Mouse (Mus musculus): ENCODE results near the gene 1810049J17Rik. TPM values are rescaled to one million over a fixed set of nuclear protein-coding genes. Genes with fewer than 3 reads are reported as not detected.

Gene 1810049J17Rik
- polyA plus RNA-seq, 1 experiment from 2014 or later: 2.0 TPM

- no peak for TF ChIP-seq CTCF (IDR thresholded peaks at IDR 0.05)
- no peak for DNase-seq (ENCODE audit: low read depth, low spot score)
- no peak for ATAC-seq
- in situ Hi-C loops (cut with MboI; ENCODE audit: low pct_unique_long_range_greater_than_20kb): loop anchor here (10.0 kb wide), 1 partner anchor 136 kb away; no protein-coding TSS in a partner anchor
- ChIA-PET POLR2A (no interaction called here), CTCF (interaction anchor here (1.1 kb wide), 1 partner anchor 133 kb away, joined by 3 read pairs; no protein-coding TSS in a partner anchor)
- H3K27me3 ChIP-seq: no peaks in the 10 kb centered on the region
These were observed 8.7 kb upstream of the 1810049J17Rik start for GRCm38 (mm10) chr15:12330389-12330788.

DNA sequence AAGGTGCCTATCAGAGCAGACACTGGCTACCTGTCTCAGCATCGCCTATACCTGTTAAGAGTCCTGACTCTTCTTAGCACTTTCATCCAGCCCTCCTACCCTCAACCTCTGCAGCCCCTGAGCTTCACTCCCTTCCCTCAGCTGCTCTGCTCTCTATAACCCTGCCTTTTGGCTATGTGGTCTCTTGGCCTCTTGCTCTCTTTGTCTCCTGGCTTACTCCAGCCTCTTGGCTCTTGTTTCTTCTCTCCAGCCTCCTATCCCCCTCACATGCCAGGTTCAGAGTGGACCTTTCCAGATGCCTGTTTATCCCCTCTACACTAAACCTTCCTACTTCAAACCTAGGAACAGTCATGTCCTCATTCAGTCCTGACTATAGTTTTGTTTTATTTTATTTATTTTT, 2.6 kb upstream of the 1810049J17Rik start:
- POLR2A ChIA-PET: no interaction called here

DNA sequence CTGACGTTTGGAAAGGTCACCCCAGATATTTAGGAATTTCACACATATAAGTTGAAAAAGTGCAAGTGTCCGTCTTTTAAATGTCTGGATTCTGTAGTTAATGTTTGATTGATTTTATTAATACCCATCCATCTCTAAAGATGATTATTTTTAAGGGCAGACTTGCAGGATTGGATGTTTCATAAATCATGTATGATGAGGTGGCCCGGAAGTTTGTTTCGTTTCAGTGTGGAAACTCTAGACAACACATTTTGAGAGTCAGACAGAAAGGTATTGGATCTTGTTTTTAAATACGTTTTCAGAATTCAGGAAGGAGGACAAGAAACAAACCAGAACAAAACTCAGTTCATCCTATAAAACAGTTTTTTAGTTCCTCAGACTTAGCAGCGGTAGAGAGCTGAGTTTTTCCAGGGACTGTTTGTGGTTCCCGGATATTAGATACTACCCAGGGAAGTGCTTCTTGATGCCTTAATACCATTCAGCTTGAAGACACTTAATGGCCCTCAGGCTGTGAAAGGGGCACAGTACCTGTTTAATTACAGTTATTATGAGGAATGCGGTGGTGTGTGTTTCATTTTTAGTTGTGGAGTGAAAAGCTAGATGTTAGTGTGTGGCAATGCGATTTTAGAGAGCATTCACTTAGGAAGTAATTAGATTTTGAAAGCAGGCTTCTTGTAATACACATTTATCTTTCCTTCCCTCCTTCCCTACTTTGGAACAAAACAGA, 1.1 kb upstream of the 1810049J17Rik start:
- no peak for TF ChIP-seq CTCF (IDR thresholded peaks at IDR 0.05)
- DNase-seq (ENCODE audit: low read depth, low spot score): no peak
- H3K27me3 ChIP-seq: no peaks in the 10 kb centered on the region
- no peak for ATAC-seq
- in situ Hi-C loops (cut with MboI; ENCODE audit: low pct_unique_long_range_greater_than_20kb): no loop called here
- ChIA-PET CTCF (interaction anchor here (0.9 to 1.5 kb wide), 2 partner anchors 12 to 38 kb away, joined by 3 read pairs; no protein-coding TSS in a partner anchor), POLR2A (no interaction called here)

More for the DNA sequence above, 2.6 kb upstream of the 1810049J17Rik start:
- no peak for TF ChIP-seq CTCF (IDR thresholded peaks at IDR 0.05)
- CTCF ChIA-PET: interaction anchor here (1.2 kb wide), 2 partner anchors 9 to 18 kb away, joined by 3 to 4 read pairs; no protein-coding TSS in a partner anchor
- in situ Hi-C loops (cut with MboI; ENCODE audit: low pct_unique_long_range_greater_than_20kb): no loop called here
- H3K27me3 ChIP-seq: no peaks in the 10 kb centered on the region
- ATAC-seq: no peak
- no peak for DNase-seq (ENCODE audit: low read depth, low spot score)

DNA sequence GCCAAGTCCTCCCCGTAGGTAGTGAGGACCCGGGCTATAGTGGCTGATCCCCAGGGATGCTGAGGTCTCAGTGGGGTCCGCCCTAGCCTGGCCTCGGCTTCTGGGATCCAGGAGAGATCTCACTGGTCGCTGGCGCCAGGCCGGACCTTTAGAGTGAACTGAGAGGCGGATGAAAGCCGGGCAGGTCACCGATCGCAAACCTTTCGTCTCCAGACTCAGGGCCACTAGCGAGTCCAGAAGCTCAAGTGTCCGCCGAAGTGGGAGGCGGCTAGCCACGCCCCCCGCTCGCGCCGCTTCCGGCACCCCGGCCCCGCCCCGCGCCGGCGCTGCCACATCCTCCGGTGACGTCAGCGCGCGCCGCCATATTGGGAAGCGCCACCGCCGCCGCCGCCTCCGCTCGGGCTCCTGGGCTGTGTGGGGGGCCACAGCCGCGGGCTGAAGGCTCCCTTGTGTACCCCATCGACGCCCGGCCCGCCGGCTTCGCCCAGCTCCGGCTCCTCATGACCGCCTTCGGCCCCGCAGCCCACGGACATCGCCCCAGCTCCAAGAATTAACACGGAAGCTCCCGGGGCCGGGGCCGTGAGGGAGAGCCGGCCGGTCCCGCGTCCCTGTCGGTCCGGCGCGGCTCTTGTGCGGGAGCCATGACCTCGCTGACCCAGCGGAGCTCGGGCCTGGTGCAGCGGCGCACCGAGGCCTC, 460 bp downstream of the 1810049J17Rik start, which contains the start of gene Golph3:
Gene Golph3 (plus strand): TSS at position 360 of the 697 bp plus-strand sequence.
- TF ChIP-seq CTCF (IDR thresholded peaks at IDR 0.05): no peak
- in situ Hi-C loops (cut with MboI; ENCODE audit: low pct_unique_long_range_greater_than_20kb): no loop called here
- CTCF ChIA-PET: interaction anchor here (1.3 kb wide), 1 partner anchor 50 kb away, joined by 3 read pairs; no protein-coding TSS in a partner anchor
- H3K27me3 ChIP-seq: no peaks in the 10 kb centered on the region
- no peak for DNase-seq (ENCODE audit: low read depth, low spot score)
- POLR2A ChIA-PET: interaction anchor here (0.8 to 1.2 kb wide), 3 partner anchors 15 to 144 kb away, joined by 3 read pairs; no protein-coding TSS in a partner anchor
- peak; percentile 95 for ATAC-seq

- in situ Hi-C loops (cut with MboI; ENCODE audit: low pct_unique_long_range_greater_than_20kb): no loop called here
- TF ChIP-seq CTCF (IDR thresholded peaks at IDR 0.05): no peak
- ATAC-seq (peak; percentile 18), DNase-seq (ENCODE audit: low read depth, low spot score) (no peak)
- ChIA-PET POLR2A (interaction anchor here (0.6 to 1.2 kb wide), 4 partner anchors 16 to 545 kb away, joined by 3 to 4 read pairs (median 3); no protein-coding TSS in a partner anchor), CTCF (interaction anchor here (1.3 to 1.4 kb wide), 2 partner anchors 51 to 123 kb away, joined by 3 read pairs; no protein-coding TSS in a partner anchor)
- H3K27me3 ChIP-seq: no peaks in the 10 kb centered on the region
These were observed 1.1 kb downstream of the 1810049J17Rik start for GRCm38 (mm10) chr15:12320441-12321090.

- no peaks in the 10 kb centered on the region for H3K27me3 ChIP-seq
- ATAC-seq (no peak), DNase-seq (ENCODE audit: low read depth, low spot score) (no peak)
- ChIA-PET CTCF (interaction anchor here (1.4 kb wide), 1 partner anchor 123 kb away, joined by 3 read pairs; no protein-coding TSS in a partner anchor), POLR2A (interaction anchor here (0.6 to 1.2 kb wide), 2 partner anchors 16 to 545 kb away, joined by 3 to 4 read pairs; no protein-coding TSS in a partner anchor)
- no peak for TF ChIP-seq CTCF (IDR thresholded peaks at IDR 0.05)
- in situ Hi-C loops (cut with MboI; ENCODE audit: low pct_unique_long_range_greater_than_20kb): no loop called here
These were observed 1.8 kb downstream of the 1810049J17Rik start for GRCm38 (mm10) chr15:12319889-12320288.

GRCm38 (mm10) chr15:12318451-12318850, 3.2 kb downstream of the 1810049J17Rik start:
- TF ChIP-seq CTCF (IDR thresholded peaks at IDR 0.05): no peak
- ChIA-PET CTCF (no interaction called here), POLR2A (no interaction called here)
- H3K27me3 ChIP-seq: no peaks in the 10 kb centered on the region
- in situ Hi-C loops (cut with MboI; ENCODE audit: low pct_unique_long_range_greater_than_20kb): no loop called here
- ATAC-seq: no peak
- DNase-seq (ENCODE audit: low read depth, low spot score): no peak

GRCm38 (mm10) chr15:12317290-12317689, 4.4 kb downstream of the 1810049J17Rik start:
- CTCF ChIA-PET: no interaction called here
- TF ChIP-seq CTCF (IDR thresholded peaks at IDR 0.05): no peak
- no peaks in the 10 kb centered on the region for H3K27me3 ChIP-seq
- in situ Hi-C loops (cut with MboI; ENCODE audit: low pct_unique_long_range_greater_than_20kb): no loop called here
- ATAC-seq (no peak), DNase-seq (ENCODE audit: low read depth, low spot score) (no peak)
- POLR2A ChIA-PET: no interaction called here

DNA sequence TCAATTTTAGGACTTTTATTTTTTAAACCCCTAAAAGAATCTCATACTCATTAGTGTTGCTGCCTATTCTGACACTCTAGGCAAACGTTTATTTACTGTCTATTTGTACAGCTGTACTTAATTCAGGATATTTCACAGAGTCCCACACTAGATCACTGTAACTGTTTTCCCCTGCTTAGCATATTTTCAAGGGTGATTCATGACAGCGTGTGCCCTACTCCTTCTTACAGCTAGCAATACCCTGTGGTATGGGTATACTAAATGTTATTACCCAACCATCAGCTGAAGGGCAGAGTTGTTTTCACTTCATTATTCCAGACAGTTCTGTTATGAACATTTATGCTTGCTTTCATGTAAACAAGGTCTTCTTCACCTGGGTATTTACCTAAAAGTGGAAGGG, 5.7 kb downstream of the 1810049J17Rik start:
- POLR2A ChIA-PET: no interaction called here
- ATAC-seq: no peak
- CTCF ChIA-PET: interaction anchor here (1.7 to 2.3 kb wide), 2 partner anchors 8 to 11 kb away, joined by 4 to 7 read pairs; no protein-coding TSS in a partner anchor

DNA sequence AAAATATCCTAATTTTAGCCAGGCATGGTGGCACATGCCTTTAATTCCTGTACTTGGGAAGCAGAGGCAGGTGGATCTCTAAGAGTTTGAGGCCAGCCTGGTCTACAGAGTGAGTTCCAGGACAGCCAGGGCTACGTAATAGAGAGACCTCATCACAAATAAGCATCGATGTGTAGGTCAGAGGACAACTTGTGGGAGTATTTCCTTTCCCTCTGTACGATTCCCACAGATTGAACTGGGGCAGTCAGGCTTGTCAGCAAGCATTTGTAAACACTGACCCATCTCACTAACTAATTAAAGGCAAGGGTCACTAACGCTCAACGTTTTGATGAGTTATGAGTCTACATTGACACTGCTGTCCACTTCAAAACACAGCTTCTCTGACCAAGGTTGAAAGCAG, 7.1 kb downstream of the 1810049J17Rik start:
- in situ Hi-C loops (cut with MboI; ENCODE audit: low pct_unique_long_range_greater_than_20kb): no loop called here
- POLR2A ChIA-PET: no interaction called here
- no peak for DNase-seq (ENCODE audit: low read depth, low spot score)
- no peak for TF ChIP-seq CTCF (IDR thresholded peaks at IDR 0.05)
- CTCF ChIA-PET: interaction anchor here (1.7 to 2.3 kb wide), 2 partner anchors 10 kb away, joined by 4 to 7 read pairs; no protein-coding TSS in a partner anchor
- H3K27me3 ChIP-seq: no peaks in the 10 kb centered on the region
- ATAC-seq: no peak

More for the DNA sequence above, 5.7 kb downstream of the 1810049J17Rik start:
- no peaks in the 10 kb centered on the region for H3K27me3 ChIP-seq
- no peak for DNase-seq (ENCODE audit: low read depth, low spot score)
- in situ Hi-C loops (cut with MboI; ENCODE audit: low pct_unique_long_range_greater_than_20kb): no loop called here
- no peak for TF ChIP-seq CTCF (IDR thresholded peaks at IDR 0.05)

All from Patski (cell line).